Mouse (Mus musculus): Measurements from ENCODE around the gene Chchd2. TPM values are rescaled to one million over a fixed set of nuclear protein-coding genes. Genes with fewer than 3 reads are reported as not detected.
A peak's percentile ranks its signal among the peaks of the same experiment; 100 is the strongest.
"Not testable (repeated sequence)": the region's sequence is repeated elsewhere in the genome, so short reads cannot be mapped to it uniquely, and the experiment has no call there.

Gene Chchd2
- polyA plus RNA-seq, 1 experiment from 2014 or later = 510 TPM

DNA sequence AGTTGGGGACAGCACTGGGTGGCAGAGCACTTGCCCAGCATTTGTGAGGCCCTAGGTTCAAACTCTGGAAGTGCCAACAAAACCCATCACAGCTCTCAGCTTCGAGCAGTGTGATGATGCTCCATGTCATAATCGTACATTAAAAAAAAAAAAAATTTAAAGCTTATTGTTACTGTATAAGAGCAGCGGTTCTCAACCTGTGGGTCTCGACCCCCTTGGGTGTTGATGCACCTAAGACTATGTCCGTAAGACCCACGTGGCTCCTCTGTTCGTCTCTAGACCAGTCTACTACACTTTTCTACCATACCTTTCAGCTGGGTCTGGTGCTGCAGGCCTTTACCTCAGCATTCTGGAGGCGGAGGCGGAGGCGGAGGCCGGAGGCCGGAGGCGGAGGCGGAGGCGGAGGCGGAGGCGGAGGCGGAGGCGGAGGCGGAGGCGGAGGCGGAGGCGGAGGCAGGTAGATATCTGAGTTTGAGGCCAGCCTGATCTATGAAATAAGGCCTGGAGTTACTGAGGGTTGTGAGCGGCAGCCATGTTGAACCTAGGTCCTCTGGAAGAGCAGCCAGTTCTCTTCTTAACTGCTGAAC lies 30.9 kb upstream of the Chchd2 start:
- Histone ChIP-seq H3K9ac (ENCODE audit: low read depth, low read length) (no peak overlapping the region), H3K4me2 (ENCODE audit: low read depth, low read length) (no peak overlapping the region), H3K9me3 (replicated peaks; ENCODE audit: control insufficient read depth, low read length) (no peaks in the 10 kb centered on the region), H3K4me3 (ENCODE audit: low read depth, low read length) (no peak overlapping the region), H3K27ac (ENCODE audit: low read length) (no peak overlapping the region), H3K36me3 (ENCODE audit: control insufficient read depth, insufficient read depth) (no peaks in the 10 kb centered on the region), H3K4me1 (ENCODE audit: control insufficient read depth, low read depth, low read length) (peaks cover 2% of the 10 kb centered on the region), H3K27me3 (ENCODE audit: control insufficient read depth, insufficient read depth, low read depth, low read length) (no peaks in the 10 kb centered on the region)
- ATAC-seq (ENCODE audit: low read depth) = no peak
- 82% methylated on average over 24 of the region's 24 CpGs for WGBS (ENCODE audit: insufficient replicate concordance)

DNA sequence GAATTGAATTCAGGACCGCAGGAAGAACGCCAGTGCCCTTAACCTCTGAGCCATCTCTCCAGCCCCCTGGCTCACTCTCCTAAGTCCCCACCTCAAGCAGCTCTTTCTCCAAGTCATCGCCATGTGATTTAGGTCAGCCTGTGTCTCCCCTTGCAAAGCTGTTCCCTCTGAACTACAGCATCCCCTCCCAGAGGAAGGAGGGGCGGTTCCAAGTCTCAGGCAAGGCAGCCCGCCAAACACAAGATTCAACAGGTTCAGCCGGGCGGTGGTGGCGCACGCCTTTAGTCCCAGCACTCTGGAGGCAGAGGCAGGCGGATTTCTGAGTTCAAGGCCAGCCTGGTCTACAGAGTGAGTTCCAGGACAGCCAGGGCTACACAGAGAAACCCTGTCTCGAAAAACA lies 28.2 kb upstream of the Chchd2 start:
- not testable (repeated sequence) for H3K36me3 ChIP-seq (ENCODE audit: control insufficient read depth, insufficient read depth); H3K4me3 ChIP-seq (ENCODE audit: low read depth, low read length); H3K9ac ChIP-seq (ENCODE audit: low read depth, low read length); H3K9me3 ChIP-seq (replicated peaks; ENCODE audit: control insufficient read depth, low read length); H3K27ac ChIP-seq (ENCODE audit: low read length); ATAC-seq (ENCODE audit: low read depth); H3K4me2 ChIP-seq (ENCODE audit: low read depth, low read length); H3K4me1 ChIP-seq (ENCODE audit: control insufficient read depth, low read depth, low read length); H3K27me3 ChIP-seq (ENCODE audit: control insufficient read depth, insufficient read depth, low read depth, low read length)
- 79% methylated on average over 11 of the region's 11 CpGs for WGBS (ENCODE audit: insufficient replicate concordance)

- Histone ChIP-seq H3K4me3 (ENCODE audit: low read depth, low read length) (no peak overlapping the region), H3K9me3 (replicated peaks; ENCODE audit: control insufficient read depth, low read length) (no peaks in the 10 kb centered on the region), H3K36me3 (ENCODE audit: control insufficient read depth, insufficient read depth) (no peaks in the 10 kb centered on the region), H3K27ac (ENCODE audit: low read length) (no peak overlapping the region), H3K4me2 (ENCODE audit: low read depth, low read length) (no peak overlapping the region), H3K9ac (ENCODE audit: low read depth, low read length) (no peak overlapping the region), H3K27me3 (ENCODE audit: control insufficient read depth, insufficient read depth, low read depth, low read length) (peaks cover 6% of the 10 kb centered on the region; the same call in 1 of the 2 replicates), H3K4me1 (ENCODE audit: control insufficient read depth, low read depth, low read length) (peaks cover 5% of the 10 kb centered on the region)
- peak; percentile 41; the same call in 1 of the 2 replicates for ATAC-seq (ENCODE audit: low read depth)
- 38% methylated on average over 2 of the region's 2 CpGs for WGBS (ENCODE audit: insufficient replicate concordance)
Measured at GRCm38 (mm10) chr5:129914024-129914423, 26.8 kb upstream of the Chchd2 start.

DNA sequence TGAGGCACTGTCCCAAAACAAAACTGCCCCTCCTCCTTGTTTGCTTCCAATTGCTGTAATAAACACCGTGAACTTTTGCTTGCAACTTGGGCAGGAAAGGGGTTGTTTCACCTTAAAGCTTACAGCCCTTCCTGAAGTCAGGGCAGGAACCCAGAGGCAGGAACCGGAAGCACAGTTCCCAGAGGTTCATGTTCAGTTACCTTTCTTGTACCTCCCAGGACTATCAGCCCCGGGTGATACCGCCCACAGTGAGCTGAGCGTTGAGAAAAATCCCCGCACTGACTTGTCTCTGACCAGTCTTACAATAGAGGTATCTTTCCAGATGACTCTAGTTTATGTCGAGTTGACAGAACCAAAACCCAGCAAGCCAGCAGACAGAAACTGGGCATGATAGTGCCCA lies 22.3 kb upstream of the Chchd2 start:
- no peak for ATAC-seq (ENCODE audit: low read depth)

GRCm38 (mm10) chr5:129909147-129909546 lies 21.9 kb upstream of the Chchd2 start:
- H3K27ac ChIP-seq (ENCODE audit: low read length) = no peak overlapping the region
- peak overlapping the region; percentile 74 for H3K9ac ChIP-seq (ENCODE audit: low read depth, low read length)
- WGBS (ENCODE audit: insufficient replicate concordance) = 66% methylated on average over 9 of the region's 9 CpGs
- H3K36me3 ChIP-seq (ENCODE audit: control insufficient read depth, insufficient read depth) = no peaks in the 10 kb centered on the region
- no peak for ATAC-seq (ENCODE audit: low read depth)
- peak overlapping the region; percentile 72 for H3K4me3 ChIP-seq (ENCODE audit: low read depth, low read length)
- no peaks in the 10 kb centered on the region for H3K9me3 ChIP-seq (replicated peaks; ENCODE audit: control insufficient read depth, low read length)
- H3K4me2 ChIP-seq (ENCODE audit: low read depth, low read length) = peak overlapping the region; percentile 97
- H3K4me1 ChIP-seq (ENCODE audit: control insufficient read depth, low read depth, low read length) = peaks cover 11% of the 10 kb centered on the region
- H3K27me3 ChIP-seq (ENCODE audit: control insufficient read depth, insufficient read depth, low read depth, low read length) = peaks cover 6% of the 10 kb centered on the region; the same call in 1 of the 2 replicates

More for the DNA sequence above, 22.3 kb upstream of the Chchd2 start:
- peaks cover 11% of the 10 kb centered on the region for H3K4me1 ChIP-seq (ENCODE audit: control insufficient read depth, low read depth, low read length)
- H3K9me3 ChIP-seq (replicated peaks; ENCODE audit: control insufficient read depth, low read length) = no peaks in the 10 kb centered on the region
- H3K4me2 ChIP-seq (ENCODE audit: low read depth, low read length) = 0 out of 2 replicates have a peak overlapping the region, but pooled peaks have one; percentile 97
- 57% methylated on average over 7 of the region's 7 CpGs for WGBS (ENCODE audit: insufficient replicate concordance)
- H3K27ac ChIP-seq (ENCODE audit: low read length) = no peak overlapping the region
- H3K27me3 ChIP-seq (ENCODE audit: control insufficient read depth, insufficient read depth, low read depth, low read length) = peaks cover 6% of the 10 kb centered on the region; the same call in 1 of the 2 replicates
- no peaks in the 10 kb centered on the region for H3K36me3 ChIP-seq (ENCODE audit: control insufficient read depth, insufficient read depth)
- no peak overlapping the region for H3K9ac ChIP-seq (ENCODE audit: low read depth, low read length)
- no peak overlapping the region for H3K4me3 ChIP-seq (ENCODE audit: low read depth, low read length)

- Histone ChIP-seq H3K27me3 (ENCODE audit: control insufficient read depth, insufficient read depth, low read depth, low read length) (peaks cover 6% of the 10 kb centered on the region; the same call in 1 of the 2 replicates), H3K27ac (ENCODE audit: low read length) (peak within 1 kb of the TSS; percentile 46; the same call in 1 of the 2 replicates), H3K4me3 (ENCODE audit: low read depth, low read length) (peak within 1 kb of the TSS; percentile 72), H3K9ac (ENCODE audit: low read depth, low read length) (peak within 1 kb of the TSS; percentile 74), H3K4me2 (ENCODE audit: low read depth, low read length) (peak within 1 kb of the TSS; percentile 97), H3K36me3 (ENCODE audit: control insufficient read depth, insufficient read depth) (no peaks in the 10 kb centered on the region), H3K4me1 (ENCODE audit: control insufficient read depth, low read depth, low read length) (peaks cover 11% of the 10 kb centered on the region), H3K9me3 (replicated peaks; ENCODE audit: control insufficient read depth, low read length) (no peaks in the 10 kb centered on the region)
- peak; percentile 95 for ATAC-seq (ENCODE audit: low read depth)
- WGBS (ENCODE audit: insufficient replicate concordance) = under 1% methylated on average over 62 of the region's 63 CpGs
Measured at GRCm38 (mm10) chr5:129908242-129908965, 21.1 kb upstream of the Chchd2 start, which contains the start of gene Nupr1l. Nupr1l (plus strand) TSS chr5:129908540.

DNA sequence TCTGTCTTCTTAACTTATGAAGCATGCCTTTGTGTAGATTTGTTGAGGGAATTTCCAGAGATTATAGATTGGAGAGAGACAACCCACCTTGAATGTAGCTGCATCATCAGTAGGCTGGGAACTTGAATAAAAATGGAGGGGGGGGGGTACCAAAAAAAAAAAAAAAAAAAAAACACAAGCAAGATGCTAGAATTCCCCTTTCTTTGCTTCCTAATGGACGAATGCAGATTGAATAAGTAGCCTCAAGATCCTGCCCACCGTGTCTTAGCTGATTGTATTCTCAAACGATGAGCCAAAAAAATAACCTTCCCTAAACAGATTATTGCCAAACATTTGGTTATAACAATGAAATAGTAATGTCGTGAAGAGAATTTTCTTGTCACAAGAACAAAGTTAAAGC lies 20.5 kb upstream of the Chchd2 start:
- Histone ChIP-seq H3K27ac (ENCODE audit: low read length) (no peak overlapping the region), H3K36me3 (ENCODE audit: control insufficient read depth, insufficient read depth) (no peaks in the 10 kb centered on the region), H3K9me3 (replicated peaks; ENCODE audit: control insufficient read depth, low read length) (no peaks in the 10 kb centered on the region), H3K4me2 (ENCODE audit: low read depth, low read length) (peak overlapping the region; percentile 97), H3K4me3 (ENCODE audit: low read depth, low read length) (peak overlapping the region; percentile 72), H3K4me1 (ENCODE audit: control insufficient read depth, low read depth, low read length) (peaks cover 11% of the 10 kb centered on the region), H3K27me3 (ENCODE audit: control insufficient read depth, insufficient read depth, low read depth, low read length) (peaks cover 6% of the 10 kb centered on the region; the same call in 1 of the 2 replicates), H3K9ac (ENCODE audit: low read depth, low read length) (peak overlapping the region; percentile 74)
- WGBS (ENCODE audit: insufficient replicate concordance) = 27% methylated on average over 4 of the region's 4 CpGs
- no peak for ATAC-seq (ENCODE audit: low read depth)

- Histone ChIP-seq H3K9me3 (replicated peaks; ENCODE audit: control insufficient read depth, low read length) (no peaks in the 10 kb centered on the region), H3K9ac (ENCODE audit: low read depth, low read length) (no peak within 1 kb of the TSS), H3K4me3 (ENCODE audit: low read depth, low read length) (no peak within 1 kb of the TSS), H3K4me1 (ENCODE audit: control insufficient read depth, low read depth, low read length) (peaks cover 11% of the 10 kb centered on the region), H3K27ac (ENCODE audit: low read length) (no peak within 1 kb of the TSS), H3K4me2 (ENCODE audit: low read depth, low read length) (no peak within 1 kb of the TSS), H3K36me3 (ENCODE audit: control insufficient read depth, insufficient read depth) (no peaks in the 10 kb centered on the region), H3K27me3 (ENCODE audit: control insufficient read depth, insufficient read depth, low read depth, low read length) (no peaks in the 10 kb centered on the region)
- WGBS (ENCODE audit: insufficient replicate concordance) = 85% methylated on average over 1 of the region's 1 CpGs
- no peak for ATAC-seq (ENCODE audit: low read depth)
Measured at GRCm38 (mm10) chr5:129898449-129898848, 11.2 kb upstream of the Chchd2 start, which contains the start of gene Phkg1. Phkg1 (minus strand) TSS chr5:129898549.
